Mouse (Mus musculus): Measurements from ENCODE around the gene 2300002M23Rik.

Gene 2300002M23Rik

GRCm38 (mm10) chr17:35556186-35556765, 11.0 kb upstream of the 2300002M23Rik start:
- DNase-seq (ENCODE audit: low spot score in 2 of 2), result no peak

GRCm38 (mm10) chr17:35556812-35557211, 10.4 kb upstream of the 2300002M23Rik start:
- DNase-seq (ENCODE audit: low spot score in 2 of 2), result no peak

GRCm38 (mm10) chr17:35557351-35557750, 9.9 kb upstream of the 2300002M23Rik start:
- DNase-seq (ENCODE audit: low spot score in 2 of 2), result no peak

- no peak for DNase-seq (ENCODE audit: low spot score in 2 of 2)
Observed at GRCm38 (mm10) chr17:35558216-35558615, 9.0 kb upstream of the 2300002M23Rik start.

- DNase-seq (ENCODE audit: low spot score in 2 of 2), result no peak
Observed at GRCm38 (mm10) chr17:35567767-35568166, 517 bp downstream of the 2300002M23Rik start.

GRCm38 (mm10) chr17:35569091-35569944, 2.1 kb downstream of the 2300002M23Rik start:
- no peak for DNase-seq (ENCODE audit: low spot score in 2 of 2)

GRCm38 (mm10) chr17:35570836-35571235, 3.6 kb downstream of the 2300002M23Rik start:
- no peak for DNase-seq (ENCODE audit: low spot score in 2 of 2)

GRCm38 (mm10) chr17:35571477-35571876, 4.2 kb downstream of the 2300002M23Rik start:
- no peak for DNase-seq (ENCODE audit: low spot score in 2 of 2)

- DNase-seq (ENCODE audit: low spot score in 2 of 2), result peak in 1 of 2 experiments; percentile 63
Observed at GRCm38 (mm10) chr17:35578211-35578610, 11.0 kb downstream of the 2300002M23Rik start.

GRCm38 (mm10) chr17:35582900-35583299, 15.7 kb downstream of the 2300002M23Rik start:
- DNase-seq (ENCODE audit: low spot score in 2 of 2), result no peak

GRCm38 (mm10) chr17:35584330-35584937, 17.2 kb downstream of the 2300002M23Rik start:
- peak; percentile 67 to 83 for DNase-seq (ENCODE audit: low spot score in 2 of 2)

- no peak for DNase-seq (ENCODE audit: low spot score in 2 of 2)
Observed at GRCm38 (mm10) chr17:35587291-35587690, 20.0 kb downstream of the 2300002M23Rik start.

- DNase-seq (ENCODE audit: low spot score in 2 of 2), result no peak
Observed at GRCm38 (mm10) chr17:35588387-35588786, 21.1 kb downstream of the 2300002M23Rik start.

- DNase-seq (ENCODE audit: low spot score in 2 of 2), result peak; percentile 51 to 78
Observed at GRCm38 (mm10) chr17:35590410-35591218, 23.4 kb downstream of the 2300002M23Rik start.

- DNase-seq (ENCODE audit: low spot score in 2 of 2), result no peak
Observed at GRCm38 (mm10) chr17:35591219-35591578, 23.9 kb downstream of the 2300002M23Rik start.

- no peak for DNase-seq (ENCODE audit: low spot score in 2 of 2)
Observed at GRCm38 (mm10) chr17:35591731-35592130, 24.5 kb downstream of the 2300002M23Rik start.

GRCm38 (mm10) chr17:35592131-35592530, 24.9 kb downstream of the 2300002M23Rik start:
- no peak for DNase-seq (ENCODE audit: low spot score in 2 of 2)

- no peak for DNase-seq (ENCODE audit: low spot score in 2 of 2)
Observed at GRCm38 (mm10) chr17:35593786-35594185, 26.5 kb downstream of the 2300002M23Rik start.

- no peak for DNase-seq (ENCODE audit: low spot score in 2 of 2)
Observed at GRCm38 (mm10) chr17:35594456-35594855, 27.2 kb downstream of the 2300002M23Rik start.

GRCm38 (mm10) chr17:35597399-35597798, 30.1 kb downstream of the 2300002M23Rik start:
- DNase-seq (ENCODE audit: low spot score in 2 of 2), result no peak

GRCm38 (mm10) chr17:35601249-35601648, 34.0 kb downstream of the 2300002M23Rik start, which contains the start of gene Sfta2:
Sfta2 (plus strand) TSS chr17:35601549.
- no peak for DNase-seq (ENCODE audit: low spot score in 2 of 2)
